Mouse (Mus musculus) adrenal gland, adult 18-20 months (tissue): Measurements from ENCODE around the gene Rufy2. TPM values are rescaled to one million over a fixed set of nuclear protein-coding genes. Genes with fewer than 3 reads are reported as not detected.
"Not testable (repeated sequence)": the region's sequence is repeated elsewhere in the genome, so short reads cannot be mapped to it uniquely, and the experiment has no call there.

Experiments
- DNase-seq, 2 experiments: peaks; one replicate each; pipeline ENCODE4 v3.0.0; 2021 to 2022; ENCODE audit warnings: low spot score in 2 of 2
- total RNA-seq, 2 experiments: library from RNA; stranded (reverse); gene quantifications; 1 replicate in 1 of 2; 2 replicates in 1 of 2; pipeline ENCODE4 v1.2.3; 2021

Rufy2 gene
- total RNA-seq, 2 experiments from 2014 or later: 9.5 to 10.0 TPM

DNA sequence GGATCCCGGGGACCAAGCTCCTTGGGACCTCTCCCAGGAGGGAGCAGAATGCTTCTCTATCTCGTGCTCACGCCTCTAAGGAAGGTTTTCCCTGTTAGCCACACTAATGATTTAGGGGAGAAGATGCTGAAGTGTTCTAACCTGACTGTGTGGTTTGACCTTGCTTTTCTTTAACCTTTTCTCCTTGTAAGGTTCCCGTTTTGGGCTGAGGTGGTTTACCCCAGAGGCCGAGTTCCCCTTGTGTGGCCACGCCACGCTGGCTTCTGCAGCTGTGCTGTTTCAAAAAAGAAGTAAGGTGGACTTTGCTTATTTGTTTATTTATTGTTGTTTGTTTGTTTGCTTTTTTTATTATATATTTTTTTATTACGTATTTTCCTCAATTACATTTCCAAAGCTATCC lies 67.7 kb downstream of the Rufy2 start:
- DNase-seq: no peak

DNA sequence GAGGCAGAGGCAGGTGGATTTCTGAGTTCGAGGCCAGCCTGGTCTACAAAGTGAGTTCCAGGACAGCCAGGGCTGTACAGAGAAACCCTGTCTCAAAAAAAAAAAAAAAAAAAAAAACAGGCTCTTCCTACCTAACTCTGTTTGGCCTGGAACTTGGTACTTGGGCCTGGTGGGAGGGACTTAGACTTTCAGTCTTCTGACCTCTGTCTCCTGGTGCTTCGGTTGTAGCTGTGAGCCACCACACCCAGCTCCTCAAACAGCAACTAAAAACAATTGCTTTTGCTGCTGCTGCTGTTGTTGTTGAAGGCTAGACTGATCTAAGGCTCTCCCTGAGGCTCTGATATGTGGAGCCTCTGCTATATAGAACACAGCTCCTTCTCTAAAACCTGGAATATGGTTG lies 69.1 kb downstream of the Rufy2 start:
- DNase-seq: no peak

DNA sequence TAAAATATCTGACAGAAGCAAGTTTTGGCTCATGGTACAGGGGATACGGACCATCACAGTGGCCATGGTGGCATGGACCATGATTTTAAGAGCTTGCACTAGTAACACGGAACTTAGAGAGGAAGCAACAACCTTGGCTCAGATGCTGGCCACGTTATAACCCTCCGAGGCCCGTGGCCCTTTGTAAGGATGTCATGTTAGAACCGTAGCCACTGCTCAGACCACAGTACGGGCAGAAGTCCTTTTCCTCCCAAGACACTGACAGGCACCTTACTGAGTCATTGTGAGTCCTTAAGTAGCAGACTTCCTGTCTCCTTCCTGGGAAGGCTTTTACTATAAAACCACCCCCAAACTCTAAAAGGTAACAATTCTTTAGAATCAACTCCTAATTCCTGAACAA lies 71.2 kb downstream of the Rufy2 start:
- DNase-seq: no peak

DNA sequence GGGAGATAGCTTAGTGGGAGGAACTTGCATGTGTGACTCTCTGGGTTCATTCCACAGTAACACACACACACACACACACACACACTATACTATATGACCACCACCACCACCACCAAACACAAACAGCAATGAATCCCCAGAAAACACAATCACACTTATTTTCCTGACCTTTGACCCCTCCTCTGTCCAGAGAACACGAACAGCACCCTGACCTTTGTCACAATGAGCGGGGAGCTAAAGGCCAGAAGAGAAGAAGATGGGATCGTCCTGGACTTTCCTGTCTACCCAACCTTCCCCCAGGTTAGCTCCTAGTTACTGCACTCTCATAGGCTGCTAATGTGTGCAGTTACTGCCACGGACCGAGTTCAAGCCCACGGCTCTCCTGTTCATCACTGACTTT lies 72.0 kb downstream of the Rufy2 start:
- no peak for DNase-seq

DNA sequence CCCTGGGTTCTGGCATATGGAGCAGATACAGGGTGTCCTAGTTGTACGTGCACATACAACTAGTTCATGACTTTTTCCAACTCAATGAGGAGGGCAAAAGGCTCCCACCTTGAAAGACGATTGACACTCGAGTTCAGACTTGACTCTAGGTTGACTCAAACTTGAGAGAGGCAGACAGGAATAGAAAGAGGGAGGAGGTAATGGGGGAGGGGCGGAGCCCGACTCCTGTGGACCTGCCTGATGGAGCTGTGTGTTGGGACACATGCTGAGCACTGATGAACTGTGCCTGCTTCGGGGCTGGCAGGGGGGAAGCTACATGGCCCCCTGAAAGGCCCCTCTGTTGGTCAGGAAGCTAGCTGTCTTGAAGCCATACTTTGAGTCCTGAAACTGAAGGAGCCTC lies 73.0 kb downstream of the Rufy2 start:
- DNase-seq: no peak

DNA sequence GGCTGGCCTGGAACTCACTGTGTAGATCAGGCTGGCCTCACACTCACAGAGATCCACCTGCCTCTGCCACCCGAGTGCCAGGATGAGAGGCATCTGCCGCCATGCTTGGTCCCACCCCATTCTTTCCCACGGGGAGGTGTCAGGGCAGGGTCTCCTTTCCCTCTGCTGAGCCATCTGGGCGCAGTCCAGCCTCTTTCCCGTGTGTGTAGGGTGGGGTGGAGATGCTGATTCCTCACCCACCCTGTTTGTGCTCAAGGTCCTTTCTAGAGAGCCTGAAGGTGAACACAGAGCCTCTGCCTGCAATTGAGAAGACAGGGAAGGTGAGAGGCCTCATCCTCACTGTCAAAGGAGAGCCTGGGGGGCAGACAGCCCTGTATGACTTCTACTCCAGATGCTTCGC lies 74.0 kb downstream of the Rufy2 start:
- DNase-seq: not testable (repeated sequence)

DNA sequence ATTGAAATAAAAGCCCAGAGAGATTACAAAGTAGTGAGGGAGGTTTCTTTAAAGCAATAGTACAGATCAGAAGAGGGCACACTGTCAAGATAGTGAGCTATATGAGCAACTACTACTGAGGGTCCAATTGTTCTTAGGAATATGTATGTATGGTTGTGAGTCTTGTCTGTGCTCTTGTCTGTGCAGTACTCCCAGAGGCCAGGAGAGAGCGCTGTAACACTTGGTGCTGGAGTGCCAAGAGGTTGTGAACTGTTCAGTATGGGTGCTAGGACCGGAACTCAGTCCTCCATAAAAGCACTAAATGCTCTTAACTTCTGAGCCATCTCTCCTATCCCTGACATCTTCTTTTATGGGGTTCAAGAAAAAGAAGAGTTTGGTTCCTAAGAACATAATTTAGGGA lies 74.6 kb downstream of the Rufy2 start:
- no peak for DNase-seq

DNA sequence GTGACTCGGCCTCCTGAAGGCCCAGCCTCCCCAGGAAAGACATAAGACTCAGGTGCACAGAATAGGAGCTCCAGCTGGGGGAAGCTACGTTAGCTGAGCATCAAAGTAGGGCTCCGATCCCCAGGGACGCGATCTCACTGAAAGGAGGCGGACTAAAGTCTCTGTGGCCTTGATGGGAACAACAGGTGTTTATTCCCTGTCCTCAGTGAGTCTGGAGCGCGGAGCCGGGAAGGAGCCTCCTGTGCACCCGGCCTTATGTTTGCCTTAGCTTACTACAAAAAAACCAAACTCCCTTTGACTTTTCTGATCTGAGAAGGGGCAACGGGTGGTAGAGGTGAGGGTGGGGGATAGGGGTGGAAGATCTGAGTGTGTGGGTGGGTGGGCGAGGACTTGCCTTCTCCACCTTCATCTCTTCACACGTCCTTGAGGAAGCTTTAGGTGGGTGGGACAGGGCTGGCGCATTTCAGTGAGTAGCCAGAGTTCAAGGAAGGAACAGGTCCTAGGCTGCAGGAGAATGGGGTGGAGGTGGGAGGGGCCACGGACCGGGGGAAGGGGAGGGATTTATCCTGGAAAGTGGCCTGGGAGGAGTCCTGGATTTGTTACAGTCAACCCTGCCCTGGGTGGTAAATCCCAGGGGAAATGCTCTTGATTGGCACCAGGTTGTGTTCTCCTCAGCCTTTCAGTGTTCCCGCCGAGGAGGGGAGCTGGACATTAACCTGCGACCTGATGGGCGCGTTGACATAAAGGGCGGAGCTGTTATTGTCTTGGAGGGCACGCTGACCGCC lies 77.1 kb downstream of the Rufy2 start:
- DNase-seq: peak in 1 of 2 experiments; percentile 36

DNA sequence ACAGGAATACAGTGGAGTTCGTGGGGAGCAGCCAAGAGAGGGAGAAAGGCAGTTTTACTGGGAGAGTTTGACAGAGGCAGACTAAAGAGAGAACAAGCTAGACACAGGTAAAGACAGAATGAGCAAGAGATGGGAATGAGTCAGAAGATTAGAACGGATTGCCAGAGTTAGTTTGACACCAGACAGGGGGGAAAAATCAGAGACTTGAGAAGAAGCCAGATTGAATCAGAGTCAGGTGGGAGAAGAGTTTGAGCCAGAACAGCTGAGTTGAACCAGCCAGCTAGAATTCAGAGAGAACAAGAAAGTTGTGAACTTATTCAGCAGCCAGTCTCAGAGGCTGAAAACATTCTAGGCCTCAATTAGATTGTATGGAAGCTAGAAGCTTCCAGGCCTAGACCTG lies 79.8 kb downstream of the Rufy2 start, which contains the start of gene Pbld1:
Pbld1 (plus strand) TSS at position 301 of the 400 bp plus-strand sequence.
- DNase-seq: no peak

DNA sequence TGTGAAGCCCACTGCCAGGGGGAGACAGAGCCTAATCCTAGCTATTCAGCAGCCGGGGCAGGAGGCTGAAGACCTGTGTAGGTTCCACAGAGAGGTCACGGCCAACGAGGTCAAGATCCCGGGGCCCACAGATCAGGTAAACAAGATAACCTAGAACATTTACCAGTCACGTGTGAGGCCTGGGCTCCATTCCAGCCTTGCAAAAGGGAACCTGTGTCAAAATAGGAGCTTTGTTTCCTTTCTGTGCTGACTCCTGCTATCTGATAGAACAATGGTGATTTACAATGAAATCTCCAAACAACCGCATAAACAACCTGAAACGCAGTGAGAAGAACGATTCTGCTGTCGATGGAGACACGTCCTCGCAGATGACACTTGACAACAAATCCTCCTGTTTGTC lies 80.4 kb downstream of the Rufy2 start:
- no peak for DNase-seq

DNA sequence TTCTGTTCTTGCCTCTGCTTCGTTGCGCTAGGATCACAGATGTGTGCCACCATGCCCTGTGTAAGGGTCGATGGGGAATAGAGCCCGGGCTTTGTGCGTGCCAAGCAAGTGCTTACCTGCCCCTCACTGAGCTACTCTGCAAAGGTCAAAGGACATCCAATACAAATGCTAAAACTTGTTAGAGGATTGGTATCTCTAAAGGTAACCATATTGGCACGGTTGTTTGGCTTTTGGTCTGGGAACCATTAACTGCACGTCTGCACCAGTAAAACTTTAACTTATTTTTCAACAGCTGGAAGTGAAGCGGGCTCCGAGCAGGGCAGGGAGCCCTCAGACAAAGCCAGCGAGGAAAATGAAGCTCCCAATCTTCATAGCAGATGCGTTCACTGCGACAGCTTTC lies 81.2 kb downstream of the Rufy2 start:
- DNase-seq: no peak

DNA sequence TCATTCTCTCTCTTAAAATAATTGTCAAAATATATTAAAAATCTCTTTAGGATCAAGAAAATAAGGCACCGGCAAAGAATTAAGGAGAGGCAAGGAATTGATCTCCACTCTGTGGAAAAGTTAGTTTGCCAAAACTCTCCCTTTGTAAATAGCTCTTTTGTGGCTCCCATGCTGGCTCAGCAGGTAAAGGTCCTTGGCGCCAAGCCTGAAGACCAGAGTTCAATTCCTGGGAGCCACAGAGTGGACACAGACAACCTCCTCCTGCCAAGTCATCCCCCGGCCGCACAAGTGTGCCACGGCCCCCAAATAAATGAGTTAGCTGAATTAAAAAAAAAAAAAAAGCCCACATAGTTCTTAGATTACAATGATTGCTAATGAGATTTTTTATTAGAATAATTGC lies 82.7 kb downstream of the Rufy2 start:
- DNase-seq: no peak

DNA sequence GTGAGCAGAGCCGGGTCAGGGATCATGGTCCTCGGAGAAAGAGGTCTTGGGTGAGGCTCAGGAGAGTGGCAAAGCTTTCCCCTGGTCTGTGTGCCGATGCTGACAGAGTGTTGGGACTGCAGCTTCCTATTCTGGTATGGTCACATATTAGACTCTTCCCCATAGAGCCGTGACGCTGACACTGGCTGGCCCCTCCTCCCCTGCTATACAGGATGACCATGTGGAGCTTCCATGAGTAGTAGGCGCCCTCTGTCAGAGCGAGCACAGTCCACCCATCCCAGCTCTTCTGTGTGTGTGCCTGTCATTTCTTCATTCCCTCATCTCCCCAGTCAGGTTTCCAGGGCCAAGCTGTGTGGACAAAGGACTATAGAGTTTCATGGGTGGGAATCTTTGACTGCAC lies 83.3 kb downstream of the Rufy2 start:
- no peak for DNase-seq

DNA sequence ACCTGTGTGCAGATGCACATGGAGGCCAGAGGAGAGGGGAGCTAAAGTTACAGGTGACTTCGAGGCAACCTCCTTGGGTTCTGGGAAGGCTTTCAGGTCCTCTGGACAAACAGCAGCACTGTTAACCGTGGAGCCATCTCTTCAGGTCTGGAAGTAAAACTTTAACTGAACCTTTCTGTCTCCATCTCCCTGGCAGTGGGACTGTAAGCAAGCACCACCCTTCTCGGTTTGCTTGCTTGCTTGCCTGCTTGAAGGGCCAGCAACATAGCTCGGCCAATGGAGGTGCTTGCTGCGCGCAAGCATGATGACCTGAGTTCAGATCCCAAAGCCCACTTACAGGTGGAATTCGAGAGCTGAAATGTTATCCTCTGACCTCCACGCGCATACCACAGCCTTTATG lies 84.5 kb downstream of the Rufy2 start:
- DNase-seq: no peak

DNA sequence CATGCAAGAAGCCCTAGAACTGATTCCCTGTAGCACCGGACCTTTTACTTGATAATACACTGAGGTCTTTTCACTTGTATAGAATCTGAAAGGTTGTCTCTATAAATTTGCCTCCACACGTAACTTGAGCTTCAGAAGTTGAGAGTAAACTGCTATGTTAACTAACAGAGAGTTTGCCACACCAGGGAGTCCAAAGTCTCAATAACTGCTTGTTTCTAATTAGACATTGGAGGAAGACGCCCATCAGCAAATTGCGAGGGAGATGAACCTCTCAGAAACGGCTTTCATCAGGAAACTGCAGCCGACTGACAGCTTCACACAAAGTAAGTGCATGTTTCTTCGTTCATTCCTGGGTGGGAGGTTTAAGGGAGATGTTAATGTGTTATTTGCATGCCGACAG lies 85.5 kb downstream of the Rufy2 start:
- DNase-seq: no peak

DNA sequence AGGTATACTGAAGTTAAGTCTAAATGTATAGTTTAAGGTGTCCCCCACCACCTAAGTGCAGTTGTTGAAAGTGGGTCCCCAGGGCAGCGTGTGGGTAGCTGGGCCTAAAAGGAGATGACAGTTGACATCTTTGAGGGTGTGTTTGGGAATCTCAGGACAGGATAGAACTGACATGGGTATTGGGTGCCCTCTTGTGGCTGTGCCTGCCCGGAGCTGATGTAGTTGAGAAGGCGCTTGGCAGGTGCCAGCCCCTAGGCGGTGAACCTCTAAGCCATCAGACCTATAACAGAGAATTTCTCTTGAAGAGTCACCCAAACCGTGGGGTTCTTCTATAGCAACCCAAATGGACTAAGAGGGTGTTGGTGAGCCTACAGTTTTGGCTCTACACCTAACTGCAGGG lies 86.0 kb downstream of the Rufy2 start:
- DNase-seq: peak; percentile 72 to 77

Other genes starting within 250 kb of the Rufy2 start
- gene Ccar1, start 187.9 kb upstream of the Rufy2 start, total RNA-seq: 10 to 100 TPM; 65.6 to 89.6 TPM
- 1 to 10 TPM; 1.4 to 1.7 TPM for gene Tet1, start 71.2 kb upstream of the Rufy2 start, total RNA-seq
- 10 to 100 TPM; 29.6 to 42.8 TPM for gene Slc25a16, start 59.6 kb upstream of the Rufy2 start, total RNA-seq
- gene Dna2, start 33.2 kb upstream of the Rufy2 start, total RNA-seq: 1 to 10 TPM in 1 of 2 experiments, under 1 TPM in 1; 0.70 to 1.0 TPM
- gene Hnrnph3, start 44.0 kb downstream of the Rufy2 start, total RNA-seq: 10 to 100 TPM; 51.1 to 53.6 TPM
- 1 to 10 TPM; 4.2 to 4.9 TPM for gene Pbld2, start 44.1 kb downstream of the Rufy2 start, total RNA-seq
- 1 to 10 TPM; 1.5 to 2.9 TPM for gene Pbld1, start 79.9 kb downstream of the Rufy2 start, total RNA-seq
- not detected for gene Atoh7, start 119.4 kb downstream of the Rufy2 start, total RNA-seq
- under 1 TPM; 0.64 to 0.76 TPM for gene Mypn, start 223.7 kb downstream of the Rufy2 start, total RNA-seq